Mouse (Mus musculus) CH12.LX (cell line): Measurements from ENCODE around the gene Phf3. TPM values are rescaled to one million over a fixed set of nuclear protein-coding genes. Genes with fewer than 3 reads are reported as not detected.
A peak's percentile ranks its signal among the peaks of the same experiment; 100 is the strongest.

Experiments used
- DNase-seq: peaks from one replicate; pipeline ENCODE4 v3.0.0-alpha.2; 2013; ENCODE audit errors: extremely low read depth
- H3K27ac ChIP-seq: 2 replicates; pipeline ENCODE4 v1.5.1; 2012; ENCODE audit warnings: low read depth, mild to moderate bottlenecking, control low read depth, moderate library complexity; ENCODE audit not compliant: insufficient read depth
- H3K27me3 ChIP-seq: replicated peaks from 2 replicates; pipeline ENCODE3; 2012; ENCODE audit warnings: inconsistent platforms
- H3K36me3 ChIP-seq, 2 experiments: replicated peaks in 1 of 2; 2 replicates each; pipeline versions ENCODE3 to v1.6.1; 2012; ENCODE audit warnings: inconsistent platforms in 1 of 2, low read length in 1 of 2, mild to moderate bottlenecking in 1 of 2, mixed read lengths in 1 of 2, moderate library complexity in 1 of 2; ENCODE audit not compliant: control insufficient read depth in 1 of 2, insufficient read depth in 1 of 2
- H3K4me1 ChIP-seq, 2 experiments: 2 replicates each; pipeline ENCODE4 v1.6.1; 2012; ENCODE audit warnings: inconsistent platforms in 1 of 2, moderate library complexity in 1 of 2; ENCODE audit not compliant: insufficient read depth in 2 of 2, control insufficient read depth in 1 of 2
- H3K4me2 ChIP-seq: 2 replicates; pipeline ENCODE4 v1.6.1; 2012; ENCODE audit warnings: low read depth, mild to moderate bottlenecking, control low read depth; ENCODE audit not compliant: poor library complexity, insufficient read depth, severe bottlenecking
- H3K4me3 ChIP-seq, 3 experiments: fragments of 150-350 bp in 1 of 3; sonication (generic) in 1 of 3; replicated peaks in 1 of 3; 2 replicates each; pipeline versions ENCODE3 to v1.5.1; 2011 to 2012; ENCODE audit warnings: low read depth in 2 of 3, low read length in 2 of 3, mild to moderate bottlenecking in 2 of 3, moderate library complexity in 2 of 3, control low read depth in 1 of 3, improper control_type of control experiment in 1 of 3, inconsistent platforms in 1 of 3, mixed read lengths in 1 of 3; ENCODE audit not compliant: poor library complexity in 1 of 3
- H3K79me2 ChIP-seq: replicated peaks from 2 replicates; pipeline ENCODE4 v1.6.1; 2012; ENCODE audit warnings: mild to moderate bottlenecking, moderate library complexity; ENCODE audit not compliant: control insufficient read depth, poor library complexity, insufficient read depth, severe bottlenecking; ENCODE audit errors: extremely low read depth
- H3K9ac ChIP-seq: 2 replicates; pipeline ENCODE4 v1.6.1; 2012; ENCODE audit warnings: low read depth, mild to moderate bottlenecking, control low read depth, moderate library complexity; ENCODE audit not compliant: insufficient read depth
- H3K9me3 ChIP-seq: replicated peaks from 2 replicates; pipeline ENCODE3; 2012; ENCODE audit warnings: low read length, inconsistent platforms, mixed read lengths
- BHLHE40 ChIP-seq: IDR thresholded peaks from 2 replicates; pipeline ENCODE4 v1.6.1; 2011; ENCODE audit warnings: mild to moderate bottlenecking, low read depth, low read length, improper control_type of control experiment
- CHD1 ChIP-seq: IDR thresholded peaks from 2 replicates; pipeline ENCODE4 v1.6.1; 2012; ENCODE audit warnings: low read depth, low read length, improper control_type of control experiment, inconsistent platforms
- CHD2 ChIP-seq: IDR thresholded peaks from 2 replicates; pipeline ENCODE4 v1.6.1; 2011; ENCODE audit warnings: low read length, improper control_type of control experiment
- CTCF ChIP-seq, 2 experiments: IDR thresholded peaks in 1 of 2; conservative IDR thresholded peaks in 1 of 2; 2 replicates each; pipeline ENCODE4 v1.5.1; 2011 to 2012; ENCODE audit warnings: low read depth in 2 of 2, low read length in 2 of 2, improper control_type of control experiment in 1 of 2, inconsistent platforms in 1 of 2, mild to moderate bottlenecking in 1 of 2, moderate library complexity in 1 of 2
- ELF1 ChIP-seq: IDR thresholded peaks from 2 replicates; pipeline ENCODE4 v1.6.1; 2014; ENCODE audit warnings: low read depth, mild to moderate bottlenecking, inconsistent platforms, low read length, improper control_type of control experiment
- ETS1 ChIP-seq: conservative IDR thresholded peaks from 2 replicates; pipeline ENCODE4 v1.6.1; 2012; ENCODE audit warnings: low read depth, mild to moderate bottlenecking, inconsistent platforms, low read length, improper control_type of control experiment, moderate library complexity
- IRF4 ChIP-seq: IDR thresholded peaks from 2 replicates; pipeline ENCODE4 v1.6.1; 2014; ENCODE audit warnings: low read depth, mild to moderate bottlenecking, inconsistent platforms, low read length, improper control_type of control experiment
- JUND ChIP-seq: conservative IDR thresholded peaks from 2 replicates; pipeline ENCODE4 v1.6.1; 2011; ENCODE audit warnings: low read depth, low read length, improper control_type of control experiment
- KAT2A ChIP-seq: IDR thresholded peaks from 2 replicates; pipeline ENCODE4 v1.6.1; 2012; ENCODE audit warnings: low read length, improper control_type of control experiment, inconsistent platforms; ENCODE audit not compliant: insufficient replicate concordance
- MAFK ChIP-seq: IDR thresholded peaks from 2 replicates; pipeline ENCODE4 v1.6.1; 2011; ENCODE audit warnings: low read length, improper control_type of control experiment; ENCODE audit not compliant: insufficient replicate concordance
- MAZ ChIP-seq: IDR thresholded peaks from 2 replicates; pipeline ENCODE4 v1.6.1; 2012; ENCODE audit warnings: low read depth, mild to moderate bottlenecking, inconsistent platforms, low read length, improper control_type of control experiment, moderate library complexity
- MEF2A ChIP-seq: IDR thresholded peaks from 2 replicates; pipeline ENCODE4 v1.6.1; 2014; ENCODE audit warnings: low read depth, mild to moderate bottlenecking, inconsistent platforms, low read length, improper control_type of control experiment, borderline replicate concordance
- MYC ChIP-seq: IDR thresholded peaks from 2 replicates; pipeline ENCODE4 v1.6.1; 2011; ENCODE audit warnings: low read depth, mild to moderate bottlenecking, improper control_type of control experiment, low read length
- NELFE ChIP-seq: IDR thresholded peaks from 2 replicates; pipeline ENCODE4 v1.6.1; 2011; ENCODE audit warnings: low read depth, low read length, improper control_type of control experiment
- PAX5 ChIP-seq: IDR thresholded peaks from 2 replicates; pipeline ENCODE4 v1.6.1; 2012; ENCODE audit warnings: low read length, inconsistent platforms, mixed read lengths
- POLR2A ChIP-seq: IDR thresholded peaks from 2 replicates; pipeline ENCODE4 v1.6.1; 2011; ENCODE audit warnings: low read depth, mild to moderate bottlenecking, improper control_type of control experiment, low read length
- RCOR1 ChIP-seq: conservative IDR thresholded peaks from 2 replicates; pipeline ENCODE4 v1.6.1; 2012; ENCODE audit warnings: low read depth, mild to moderate bottlenecking, inconsistent platforms, low read length, improper control_type of control experiment
- SIN3A ChIP-seq: IDR thresholded peaks from 2 replicates; pipeline ENCODE4 v1.6.1; 2012; ENCODE audit warnings: low read length, improper control_type of control experiment, inconsistent platforms
- SMC3 ChIP-seq: IDR thresholded peaks from 2 replicates; pipeline ENCODE4 v1.6.1; 2011; ENCODE audit warnings: low read depth, low read length, improper control_type of control experiment
- TBP ChIP-seq: conservative IDR thresholded peaks from 2 replicates; pipeline ENCODE4 v1.6.1; 2011; ENCODE audit warnings: low read depth, low read length, improper control_type of control experiment
- TCF12 ChIP-seq: IDR thresholded peaks from 2 replicates; pipeline ENCODE4 v1.6.1; 2014; ENCODE audit warnings: low read depth, mild to moderate bottlenecking, inconsistent platforms, low read length, improper control_type of control experiment
- UBTF ChIP-seq: IDR thresholded peaks from 2 replicates; pipeline ENCODE4 v1.6.1; 2012; ENCODE audit warnings: low read depth, mild to moderate bottlenecking, inconsistent platforms, low read length, improper control_type of control experiment, moderate library complexity
- USF1 ChIP-seq: IDR thresholded peaks from 2 replicates; pipeline ENCODE4 v1.6.1; 2014; ENCODE audit warnings: low read depth, mild to moderate bottlenecking, inconsistent platforms, low read length, improper control_type of control experiment
- USF2 ChIP-seq: conservative IDR thresholded peaks from 2 replicates; pipeline ENCODE4 v1.6.1; 2011; ENCODE audit warnings: low read depth, low read length, improper control_type of control experiment
- ZC3H11A ChIP-seq: IDR thresholded peaks from 2 replicates; pipeline ENCODE4 v1.6.1; 2012; ENCODE audit warnings: low read depth, mild to moderate bottlenecking, inconsistent platforms, low read length, improper control_type of control experiment
- ZKSCAN1 ChIP-seq: IDR thresholded peaks from 2 replicates; pipeline ENCODE4 v1.6.1; 2012; ENCODE audit warnings: low read depth, inconsistent platforms, low read length, improper control_type of control experiment, borderline replicate concordance
- ZMIZ1 ChIP-seq: IDR thresholded peaks from 2 replicates; pipeline ENCODE4 v1.6.1; 2012; ENCODE audit warnings: low read depth, mild to moderate bottlenecking, inconsistent platforms, low read length, improper control_type of control experiment
- ZNF384 ChIP-seq: IDR thresholded peaks from 2 replicates; pipeline ENCODE4 v1.6.1; 2012; ENCODE audit warnings: low read depth, low read length, improper control_type of control experiment, inconsistent platforms
- dilution Hi-C: fragments of 300-500 bp; cut with MboI; formaldehyde crosslinking; loops from 2 replicates; pipeline ENCODE4 v1.14.3; 2020; ENCODE audit warnings: low sequenced_read_pairs; ENCODE audit not compliant: extremely low pct_unique_long_range_greater_than_20kb, extremely low pct_ligation_motif_present
- in situ Hi-C: fragments of 300-500 bp; cut with MboI; formaldehyde crosslinking; loops from 3 replicates; pipeline ENCODE4 v1.14.3; 2019; ENCODE audit warnings: low sequenced_read_pairs, low pct_ligation_motif_present, low pct_unique_long_range_greater_than_20kb, mixed read lengths
- polyA plus RNA-seq: library from polyadenylated mRNA; unstranded; fragments of >175 nt; gene quantifications from 2 replicates; pipeline ENCODE4 v1.2.1, GENCODE M21; 2012; ENCODE audit warnings: low read depth; ENCODE audit not compliant: insufficient read length
- total RNA-seq, 2 experiments: library from RNA; depleted of rRNA; stranded (reverse); fragments of 300-350 nt in 1 of 2; fragments of >200 nt in 1 of 2; gene quantifications; 2 replicates each; pipeline ENCODE4 v1.2.3; 2012 to 2014

Phf3 gene
- total and polyA plus RNA-seq, 3 experiments = 38.8 to 54.1 (median 40.6) TPM

DNA sequence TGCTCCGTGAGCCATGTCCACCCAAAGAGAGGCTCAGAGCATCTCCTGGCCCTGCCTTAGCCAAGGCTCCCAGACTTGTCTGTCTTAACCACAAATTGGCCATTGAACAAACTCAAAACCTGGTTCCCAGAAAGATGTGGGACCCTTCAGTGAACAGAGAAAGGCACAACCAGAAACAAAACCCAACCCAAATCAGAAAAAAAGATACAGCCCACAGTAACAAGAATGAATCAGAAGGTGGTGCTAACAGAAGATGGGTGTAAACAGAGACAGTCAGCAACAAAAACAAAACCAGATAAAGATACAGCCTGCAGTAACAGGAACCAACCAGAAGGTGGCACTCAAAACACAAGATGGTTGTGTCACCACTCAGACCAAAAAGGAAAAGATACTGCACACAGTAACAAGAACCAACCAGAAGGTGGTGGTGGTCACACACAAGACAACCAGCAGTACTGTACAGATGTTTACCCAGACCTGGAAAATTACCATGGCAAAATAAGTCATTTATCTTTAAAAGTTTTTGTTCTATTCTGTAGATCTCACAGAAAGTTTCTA, 47.0 kb upstream of the Phf3 start (continued):
- no peak for TF ChIP-seq KAT2A
- peak; percentile 79 for TF ChIP-seq ZNF384
- TF ChIP-seq POLR2A = no peak
- no peak for TF ChIP-seq RCOR1

DNA sequence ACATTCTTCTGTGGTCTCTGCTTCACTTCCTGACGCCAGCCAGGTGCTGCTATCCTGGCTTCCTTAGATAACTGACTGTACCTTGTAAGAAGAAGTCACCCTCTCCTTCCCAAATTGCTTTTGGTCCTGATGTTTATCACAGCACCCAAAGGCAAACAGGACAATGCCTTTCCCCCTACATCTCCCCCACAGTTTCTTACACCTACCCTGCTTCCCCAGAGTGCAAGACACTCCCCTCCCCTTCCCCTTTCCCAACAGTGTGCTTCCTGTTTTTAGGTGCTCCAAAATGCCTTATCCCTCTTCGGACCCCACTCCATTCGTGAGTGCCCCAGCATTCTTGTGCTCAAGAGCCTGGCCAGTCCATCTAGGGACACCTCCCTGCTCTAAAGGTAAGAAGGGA, 36.5 kb upstream of the Phf3 start:
- dilution Hi-C loops = no loop called here
- in situ Hi-C loops = no loop called here
- H3K9me3 ChIP-seq = no peaks in the 10 kb centered on the region
- H3K79me2 ChIP-seq = no peaks in the 10 kb centered on the region
- no peak overlapping the region for H3K27ac ChIP-seq
- H3K27me3 ChIP-seq = no peaks in the 10 kb centered on the region
- no peak for DNase-seq
- H3K9ac ChIP-seq = no peak overlapping the region
- H3K4me1 ChIP-seq = no peaks in the 10 kb centered on the region
- no peak overlapping the region for H3K4me3 ChIP-seq
- no peak for TF ChIP-seq MAFK
- no peak for TF ChIP-seq SMC3
- no peak for TF ChIP-seq IRF4
- TF ChIP-seq UBTF = no peak
- no peak for TF ChIP-seq USF2
- TF ChIP-seq ETS1 = no peak
- no peak for TF ChIP-seq MAZ
- TF ChIP-seq ELF1 = no peak
- TF ChIP-seq BHLHE40 = no peak
- no peak for TF ChIP-seq CTCF (conservative IDR thresholded peaks at IDR 0.05 in 1 of 2, IDR thresholded peaks at IDR 0.05 in 1 of 2; ENCODE audit: low read depth in 2 of 2, low read length in 2 of 2)
- no peak for TF ChIP-seq JUND
- no peak for TF ChIP-seq CHD2
- TF ChIP-seq SIN3A = no peak
- no peak for TF ChIP-seq TCF12
- TF ChIP-seq TBP = no peak
- TF ChIP-seq POLR2A = no peak
- no peaks in the 10 kb centered on the region for H3K36me3 ChIP-seq
- H3K4me2 ChIP-seq = no peak overlapping the region

DNA sequence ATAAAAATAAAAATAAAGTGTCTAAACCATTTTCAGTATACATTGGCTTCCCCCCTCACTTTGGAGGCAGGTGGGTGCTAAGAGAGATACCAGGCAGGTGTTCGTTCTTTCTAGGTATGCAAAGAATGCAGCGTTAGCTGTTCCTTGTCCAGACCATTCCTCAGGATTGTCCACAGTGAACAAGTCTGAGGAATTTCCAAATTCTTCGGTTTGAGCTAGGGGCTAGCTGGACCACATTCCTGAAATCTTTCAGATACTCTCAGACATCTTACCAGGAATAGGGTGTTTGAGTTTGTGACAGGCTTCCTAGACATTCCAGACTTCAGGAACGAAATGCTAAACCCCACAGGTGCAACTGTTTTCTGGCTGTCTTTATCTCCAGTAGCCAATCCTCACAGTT, 35.1 kb upstream of the Phf3 start:
- Histone ChIP-seq H3K27me3 (no peaks in the 10 kb centered on the region), H3K4me1 (no peaks in the 10 kb centered on the region), H3K9ac (no peak overlapping the region), H3K79me2 (no peaks in the 10 kb centered on the region), H3K36me3 (no peaks in the 10 kb centered on the region), H3K4me3 (no peak overlapping the region), H3K27ac (no peak overlapping the region), H3K4me2 (no peak overlapping the region), H3K9me3 (no peaks in the 10 kb centered on the region)
- DNase-seq = no peak
- TF ChIP-seq MYC = no peak
- TF ChIP-seq MAZ = no peak
- TF ChIP-seq CHD1 = no peak
- TF ChIP-seq ZKSCAN1 = no peak
- no peak for TF ChIP-seq NELFE
- no peak for TF ChIP-seq USF2
- no peak for TF ChIP-seq USF1
- TF ChIP-seq IRF4 = no peak
- no peak for TF ChIP-seq PAX5
- no peak for TF ChIP-seq ZMIZ1
- no peak for TF ChIP-seq ZC3H11A
- no peak for TF ChIP-seq ETS1
- no peak for TF ChIP-seq POLR2A
- no peak for TF ChIP-seq MEF2A
- no peak for TF ChIP-seq CHD2
- TF ChIP-seq TCF12 = no peak
- no peak for TF ChIP-seq MAFK
- TF ChIP-seq JUND = no peak
- dilution Hi-C loops = no loop called here
- in situ Hi-C loops = no loop called here
